Mouse (Mus musculus) gastrocnemius, postnatal 25 days (tissue): ENCODE data around the gene Luc7l3. TPM values are rescaled to one million over a fixed set of nuclear protein-coding genes. Genes with fewer than 3 reads are reported as not detected.

ENCODE experiments used
- DNase-seq: peaks from one replicate; pipeline ENCODE4 v3.0.0; 2022
- long read RNA-seq, 2 experiments: library from polyadenylated mRNA; stranded (forward); transcript quantifications; one replicate each; pipeline ENCODE4 v2.0.0; 2021
- total RNA-seq, 2 experiments: library from RNA; stranded (reverse); gene quantifications; 1 replicate in 1 of 2; 2 replicates in 1 of 2; pipeline ENCODE4 v1.2.3; 2021

Gene Luc7l3
- total RNA-seq = 10 to 100 TPM; 33.9 to 36.3 TPM
- long read RNA-seq, experiment 1, full-length matches to known transcripts = 6 of 17 reads
- long read RNA-seq, experiment 1, partial matches to known transcripts = 11 of 17 reads
- long read RNA-seq, experiment 1, other reads (novel, unspliced or antisense) = 0 of 17 reads
- long read RNA-seq, experiment 2, full-length matches to known transcripts = 16 of 29 reads
- long read RNA-seq, experiment 2, partial matches to known transcripts = 9 of 29 reads
- long read RNA-seq, experiment 2, other reads (novel, unspliced or antisense) = 4 of 29 reads

GRCm38 (mm10) chr11:94321931-94322400, at the start of gene Luc7l3:
Gene Luc7l3, minus strand, starts transcription at chr11:94321988.
- DNase-seq = peak; percentile 95

GRCm38 (mm10) chr11:94370809-94371208, 49.0 kb upstream of the Luc7l3 start:
- DNase-seq = no peak

GRCm38 (mm10) chr11:94369981-94370380, 48.2 kb upstream of the Luc7l3 start:
- DNase-seq = no peak

- no peak for DNase-seq
These were observed 43.6 kb upstream of the Luc7l3 start for GRCm38 (mm10) chr11:94365340-94365739.

- no peak for DNase-seq
These were observed 41.9 kb upstream of the Luc7l3 start for GRCm38 (mm10) chr11:94363690-94364089.

- DNase-seq = no peak
These were observed 40.3 kb upstream of the Luc7l3 start for GRCm38 (mm10) chr11:94362101-94362500.

- no peak for DNase-seq
These were observed 39.5 kb upstream of the Luc7l3 start for GRCm38 (mm10) chr11:94361166-94361870.

- no peak for DNase-seq
These were observed 37.4 kb upstream of the Luc7l3 start for GRCm38 (mm10) chr11:94359168-94359567.

- DNase-seq = no peak
These were observed 33.9 kb upstream of the Luc7l3 start for GRCm38 (mm10) chr11:94355521-94356217.

- DNase-seq = no peak
These were observed 29.3 kb upstream of the Luc7l3 start for GRCm38 (mm10) chr11:94351094-94351493.

- no peak for DNase-seq
These were observed 28.5 kb upstream of the Luc7l3 start for GRCm38 (mm10) chr11:94350337-94350736.

- no peak for DNase-seq
These were observed 28.1 kb upstream of the Luc7l3 start for GRCm38 (mm10) chr11:94349839-94350238.

GRCm38 (mm10) chr11:94347063-94347575, 25.3 kb upstream of the Luc7l3 start:
- no peak for DNase-seq

GRCm38 (mm10) chr11:94346611-94347010, 24.8 kb upstream of the Luc7l3 start:
- no peak for DNase-seq

GRCm38 (mm10) chr11:94345926-94346325, 24.1 kb upstream of the Luc7l3 start:
- no peak for DNase-seq

- no peak for DNase-seq
These were observed 22.7 kb upstream of the Luc7l3 start for GRCm38 (mm10) chr11:94344470-94344869.

- DNase-seq = no peak
These were observed 22.2 kb upstream of the Luc7l3 start for GRCm38 (mm10) chr11:94343955-94344358.

- no peak for DNase-seq
These were observed 20.5 kb upstream of the Luc7l3 start for GRCm38 (mm10) chr11:94342114-94342905.

- no peak for DNase-seq
These were observed 19.5 kb upstream of the Luc7l3 start for GRCm38 (mm10) chr11:94340948-94341933.

GRCm38 (mm10) chr11:94339732-94340585, 18.2 kb upstream of the Luc7l3 start:
- peak; percentile 31 for DNase-seq
